Mouse (Mus musculus) stomach, postnatal 0 days (tissue): ENCODE measurements around the gene Aqp1.

Source experiments
- CTCF ChIP-seq: IDR thresholded peaks from 2 replicates; pipeline ENCODE4 v1.5.1; 2016; ENCODE audit warnings: antibody characterized with exemption, low read depth, mild to moderate bottlenecking, moderate library complexity
- EP300 ChIP-seq: optimal IDR thresholded peaks from 2 replicates; pipeline ENCODE3; 2016; ENCODE audit warnings: antibody characterized with exemption

DNA sequence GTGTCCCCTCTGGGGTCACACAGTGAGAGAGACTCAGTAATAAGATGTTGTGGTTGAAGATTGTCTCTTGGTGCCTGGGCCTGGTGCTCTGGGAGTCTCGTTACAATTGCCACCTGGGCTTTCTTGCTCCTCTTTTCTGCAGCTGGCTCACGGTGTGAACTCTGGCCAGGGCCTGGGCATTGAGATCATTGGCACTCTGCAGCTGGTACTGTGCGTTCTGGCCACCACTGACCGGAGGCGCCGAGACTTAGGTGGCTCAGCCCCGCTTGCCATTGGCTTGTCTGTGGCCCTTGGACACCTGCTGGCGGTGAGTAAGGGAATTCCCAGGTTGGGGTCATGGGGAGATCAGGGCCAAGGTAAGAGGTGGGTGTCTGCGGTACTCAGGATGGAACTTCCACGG lies 9.0 kb downstream of the Aqp1 start:
- TF ChIP-seq CTCF (no peak), EP300 (no peak)
